Mouse (Mus musculus) brain, embryonic 14.5 days (tissue): ENCODE results near the gene L3mbtl4.

Experiments used
- CTCF ChIP-seq: fragments of 200-500 bp; IDR thresholded peaks from 2 replicates; pipeline ENCODE4 v1.5.1; 2012; ENCODE audit warnings: inconsistent platforms, mild to moderate bottlenecking, moderate library complexity, borderline replicate concordance; ENCODE audit not compliant: insufficient read depth, insufficient read length; ENCODE audit errors: extremely low read depth
- POLR2A ChIP-seq: fragments of 200-500 bp; IDR thresholded peaks from 2 replicates; pipeline ENCODE4 v1.6.1; 2012; ENCODE audit warnings: mild to moderate bottlenecking, inconsistent platforms, borderline replicate concordance; ENCODE audit not compliant: poor library complexity, insufficient read depth, insufficient read length, severe bottlenecking; ENCODE audit errors: extremely low read depth

DNA sequence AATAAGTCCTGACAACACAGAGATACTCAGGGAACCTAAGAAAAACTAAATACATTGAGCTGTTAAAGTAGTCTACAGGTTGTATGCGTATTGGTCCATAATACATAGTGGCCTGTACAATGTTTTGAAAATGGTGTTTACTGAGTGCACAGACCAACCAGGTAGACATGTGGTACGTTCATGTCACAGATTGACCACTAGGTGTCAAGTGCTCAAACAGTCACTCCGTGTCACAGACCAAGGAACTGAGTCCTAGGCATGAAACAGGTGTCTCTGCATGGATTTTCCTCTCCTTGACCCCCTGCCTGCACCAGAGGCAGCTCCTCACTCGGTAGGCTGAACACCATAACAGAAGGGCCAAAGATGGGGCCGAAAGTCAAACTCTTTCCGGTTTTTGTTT lies 366.6 kb downstream of the L3mbtl4 start:
- TF ChIP-seq CTCF, result peak; percentile 20; the same call in 1 of the 2 replicates
- TF ChIP-seq POLR2A, result no peak
